Mouse (Mus musculus) retina, embryonic 14.5 days (tissue): ENCODE measurements around the gene Bad.
A peak's percentile ranks its signal among the peaks of the same experiment; 100 is the strongest.

Source experiments
- DNase-seq: peaks from one replicate; pipeline ENCODE4 v3.0.0-alpha.2; 2015; ENCODE audit warnings: low spot score

The Bad gene

GRCm38 (mm10) chr19:6968491-6969271 is 27.0 kb downstream of the Bad start:
- no peak for DNase-seq

DNA sequence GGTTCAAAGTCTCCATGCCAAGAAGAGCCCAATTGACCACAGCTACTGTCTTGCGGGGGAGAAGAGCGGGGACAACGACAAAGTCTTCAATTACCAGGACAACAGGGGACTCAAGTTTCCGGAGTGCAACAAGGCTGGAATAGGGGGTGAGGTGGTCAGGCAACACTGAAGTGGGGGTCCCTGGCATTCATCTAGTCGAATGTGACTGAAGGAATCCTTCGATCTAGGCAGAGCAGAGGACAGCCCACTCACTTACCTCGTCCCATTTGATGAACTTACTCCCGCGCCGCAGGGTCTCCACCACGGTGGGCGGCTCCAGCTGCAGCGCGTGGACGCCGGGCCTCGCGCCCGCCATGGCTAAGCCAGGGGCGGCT is 27.6 kb downstream of the Bad start:
- no peak for DNase-seq

- DNase-seq = peak; percentile 75
Measured at GRCm38 (mm10) chr19:6969665-6970381, 28.2 kb downstream of the Bad start.

DNA sequence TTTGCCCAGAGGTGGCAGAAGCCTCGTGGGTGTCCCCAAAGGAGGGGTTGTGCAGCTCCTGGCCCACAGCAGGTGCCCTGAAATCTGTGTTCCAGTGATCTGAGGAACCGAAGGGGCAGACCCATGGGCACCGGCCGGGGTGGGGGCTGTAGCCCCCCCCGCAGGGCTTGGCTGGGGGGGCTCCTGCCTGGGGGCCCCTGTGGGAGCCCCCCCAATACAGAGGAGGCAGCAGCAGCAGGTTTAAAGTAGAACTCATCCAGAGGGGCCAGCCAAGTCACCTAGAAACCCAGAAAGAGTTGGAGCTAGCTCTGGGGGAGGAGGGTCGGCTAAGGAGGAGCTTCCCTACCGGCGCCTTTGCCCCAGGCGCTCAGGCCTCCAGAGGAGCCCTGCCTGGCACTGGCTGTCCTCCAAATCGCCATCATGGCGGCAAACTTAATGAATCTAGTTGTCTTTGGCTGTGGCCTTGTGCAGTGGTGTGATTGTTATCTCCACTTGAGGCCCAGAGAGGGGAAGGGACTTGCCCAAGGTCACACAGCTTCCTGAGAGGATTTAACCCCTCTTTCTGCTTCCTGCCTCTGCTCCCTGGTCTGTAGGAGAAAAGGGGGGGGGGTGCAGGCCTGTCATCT is 28.9 kb downstream of the Bad start:
- DNase-seq = no peak

- no peak for DNase-seq
Measured at GRCm38 (mm10) chr19:6971644-6972043, 30.0 kb downstream of the Bad start.

DNA sequence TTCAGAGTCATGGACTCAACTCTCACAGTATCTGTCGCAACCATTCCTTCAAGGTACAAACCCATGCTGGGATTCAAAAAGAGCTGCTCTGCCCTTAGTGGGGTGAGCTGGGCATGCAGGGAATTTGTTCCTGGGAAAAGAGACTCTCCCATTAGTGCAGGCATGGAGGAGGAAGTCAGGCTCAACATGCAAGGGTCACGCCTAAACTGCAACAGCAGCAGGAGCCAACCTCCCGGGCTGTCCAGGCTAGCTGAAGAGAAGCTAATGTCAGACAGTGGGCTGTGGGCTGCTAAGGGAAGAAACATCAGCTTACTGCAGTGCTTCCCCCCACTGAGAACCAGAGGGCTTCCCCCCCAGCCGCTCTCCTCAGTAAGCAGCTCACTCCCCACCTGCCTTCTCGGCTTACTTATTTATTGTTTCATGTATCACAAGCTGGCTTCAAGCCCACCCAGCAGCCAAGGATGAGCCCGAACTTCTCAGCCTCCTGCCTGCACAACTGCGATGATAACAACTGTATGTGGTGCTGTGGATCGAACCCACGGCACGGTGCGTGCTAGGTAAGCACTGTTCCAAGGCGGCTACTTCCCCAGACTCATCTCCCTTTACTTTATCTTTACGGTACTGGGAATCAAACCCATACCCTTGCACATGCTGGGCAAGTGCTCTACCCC is 30.7 kb downstream of the Bad start:
- DNase-seq = no peak

DNA sequence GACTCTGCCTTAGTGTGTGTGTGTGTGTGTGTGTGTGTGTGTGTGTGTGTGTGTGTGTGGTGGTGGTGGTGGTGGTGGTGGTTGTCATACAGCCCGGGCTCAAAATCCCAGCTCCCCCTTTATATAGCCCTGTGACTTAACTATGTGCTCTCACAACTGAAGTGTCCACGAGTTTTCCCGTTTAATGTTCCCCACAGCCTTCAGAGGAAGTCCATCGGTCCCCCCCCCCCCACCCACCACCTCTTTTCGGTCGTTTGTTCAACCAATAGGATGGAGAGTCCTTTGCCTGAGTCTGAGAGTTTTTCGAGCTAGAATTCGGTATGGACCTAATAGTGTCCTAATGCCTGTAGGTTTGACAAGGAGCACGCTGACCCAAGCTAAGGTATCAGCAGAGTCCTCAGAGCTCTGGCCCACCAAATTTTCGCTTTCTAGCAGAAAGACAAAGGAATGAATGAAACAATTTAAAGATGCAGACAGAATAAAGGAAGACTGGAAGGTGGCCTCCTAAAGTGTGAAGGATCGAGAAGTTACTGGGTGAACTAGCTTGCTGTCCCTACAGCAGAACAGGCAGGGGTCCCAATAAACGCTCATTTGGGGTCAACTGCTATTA is 32.0 kb downstream of the Bad start:
- DNase-seq = no peak

DNA sequence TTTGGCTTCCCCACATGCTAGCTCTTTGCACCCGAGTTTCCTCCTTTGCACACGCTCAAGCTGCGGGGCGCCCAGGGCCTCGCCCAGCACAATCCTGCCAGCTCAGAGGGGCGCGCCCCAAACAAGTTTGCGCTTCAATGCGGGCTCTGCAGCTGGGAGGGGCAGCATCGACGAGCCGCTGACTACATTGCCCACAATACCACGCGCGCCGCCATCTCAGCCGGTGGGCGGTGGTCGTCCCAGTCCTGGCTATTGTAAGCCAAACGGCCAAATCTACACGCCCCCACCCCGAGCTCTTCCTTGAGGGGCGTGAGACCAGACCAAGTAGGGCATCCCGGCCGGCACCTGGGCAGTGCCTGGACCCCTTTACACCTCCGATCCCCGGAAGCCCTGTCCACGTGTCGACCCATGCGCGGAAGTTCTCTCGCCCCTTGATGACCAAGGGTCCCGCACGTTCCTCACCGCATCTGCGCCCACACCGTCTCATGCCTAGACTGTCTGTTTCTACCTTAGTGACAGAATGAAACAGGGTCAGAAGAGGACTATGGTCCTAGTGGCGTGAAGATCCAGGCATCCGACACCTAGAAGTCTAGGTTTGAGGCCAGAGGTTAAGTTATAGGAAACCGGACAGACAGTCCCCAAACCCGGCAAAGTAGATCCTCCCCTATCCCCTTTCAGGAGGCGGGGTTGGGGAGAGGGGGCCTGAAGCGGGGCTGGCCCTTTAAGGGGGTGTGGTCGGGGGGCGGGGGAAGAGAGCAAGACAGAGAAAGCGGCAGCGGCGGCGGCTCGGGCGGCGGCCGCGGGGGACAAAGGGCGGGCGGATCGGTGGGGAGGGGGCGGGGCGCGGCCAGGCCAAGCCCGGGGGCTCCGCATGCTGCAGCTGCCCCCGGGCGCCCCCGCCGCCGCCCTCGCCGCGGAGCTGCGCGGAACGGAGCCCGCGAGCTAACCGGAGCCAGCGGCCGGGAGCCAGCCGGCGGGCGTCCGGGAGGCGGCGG is 32.8 kb downstream of the Bad start, which contains the start of gene Ppp1r14b:
TSS of gene Ppp1r14b (plus strand) at position 758 of the 995 bp plus-strand sequence.
- DNase-seq = peak; percentile 85

DNA sequence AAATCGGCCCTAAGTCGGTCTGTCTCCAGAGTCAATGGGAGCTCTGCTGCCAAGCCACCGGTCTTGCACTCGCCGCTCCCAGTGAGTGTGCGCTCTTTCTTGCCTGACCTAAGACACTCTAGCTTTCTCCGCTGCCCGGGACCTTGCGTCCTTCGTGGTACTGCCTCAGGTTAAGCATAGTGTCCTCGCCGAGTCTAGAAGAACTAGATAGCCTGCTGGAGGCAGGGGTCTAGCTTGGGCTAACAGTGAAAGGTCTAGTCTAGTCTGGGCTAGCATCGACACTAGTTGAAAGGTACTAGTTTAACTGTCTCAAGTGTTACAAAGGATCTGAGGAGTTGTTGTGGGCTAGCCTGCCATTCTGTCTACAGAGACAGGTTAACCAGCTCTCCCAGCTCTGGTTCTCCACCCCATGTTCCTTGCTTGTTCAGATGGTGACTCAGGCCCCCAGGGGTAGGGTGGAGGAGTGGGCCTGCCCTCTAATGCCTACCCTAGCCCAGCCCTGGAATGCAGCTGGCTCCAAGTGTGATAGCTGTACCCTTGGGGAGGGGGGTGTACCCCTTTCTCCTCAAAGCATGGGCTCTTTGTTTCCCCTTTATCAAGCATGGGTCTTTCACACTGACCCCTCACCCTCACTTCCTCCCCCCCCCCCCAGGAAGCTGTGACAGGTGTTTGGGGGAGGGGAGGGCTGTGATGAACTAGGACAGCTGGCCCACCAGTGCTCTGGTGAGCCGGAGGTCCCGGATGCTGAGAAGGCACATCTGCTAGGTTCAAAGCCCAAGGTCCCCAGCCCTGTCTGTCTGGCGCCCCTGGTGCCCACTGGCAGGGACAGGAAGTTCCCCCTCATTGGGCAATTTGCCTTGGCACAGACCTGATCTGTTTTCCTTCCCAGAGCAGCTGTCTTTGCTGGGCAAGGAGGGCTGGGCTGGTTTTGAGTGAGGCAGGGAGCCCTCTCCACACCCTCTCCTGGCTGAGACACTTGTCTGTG is 34.2 kb downstream of the Bad start, which contains the start of gene Plcb3:
TSS of gene Plcb3 (minus strand) at position 934 of the 985 bp plus-strand sequence.
- DNase-seq = peak; percentile 80

GRCm38 (mm10) chr19:6977759-6978638 is 36.3 kb downstream of the Bad start:
- no peak for DNase-seq

DNA sequence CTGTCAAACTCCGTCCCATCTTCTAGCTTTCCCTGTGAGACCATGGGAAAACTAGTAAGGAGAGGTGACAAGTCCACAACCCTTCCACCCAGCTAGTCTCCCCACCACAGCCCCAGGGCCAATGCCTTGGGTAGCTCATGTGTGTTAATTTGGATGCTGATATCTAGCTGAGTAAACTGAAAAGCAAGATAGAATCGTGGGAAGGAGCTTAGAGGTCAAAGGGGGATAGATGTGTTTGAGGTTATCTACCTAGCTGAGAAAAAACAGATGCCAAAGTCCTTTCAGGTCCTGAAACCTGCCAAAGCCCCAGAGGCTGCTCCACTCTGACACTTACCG is 36.9 kb downstream of the Bad start:
- no peak for DNase-seq

- DNase-seq = no peak
Measured at GRCm38 (mm10) chr19:6979001-6979479, 37.4 kb downstream of the Bad start.

DNA sequence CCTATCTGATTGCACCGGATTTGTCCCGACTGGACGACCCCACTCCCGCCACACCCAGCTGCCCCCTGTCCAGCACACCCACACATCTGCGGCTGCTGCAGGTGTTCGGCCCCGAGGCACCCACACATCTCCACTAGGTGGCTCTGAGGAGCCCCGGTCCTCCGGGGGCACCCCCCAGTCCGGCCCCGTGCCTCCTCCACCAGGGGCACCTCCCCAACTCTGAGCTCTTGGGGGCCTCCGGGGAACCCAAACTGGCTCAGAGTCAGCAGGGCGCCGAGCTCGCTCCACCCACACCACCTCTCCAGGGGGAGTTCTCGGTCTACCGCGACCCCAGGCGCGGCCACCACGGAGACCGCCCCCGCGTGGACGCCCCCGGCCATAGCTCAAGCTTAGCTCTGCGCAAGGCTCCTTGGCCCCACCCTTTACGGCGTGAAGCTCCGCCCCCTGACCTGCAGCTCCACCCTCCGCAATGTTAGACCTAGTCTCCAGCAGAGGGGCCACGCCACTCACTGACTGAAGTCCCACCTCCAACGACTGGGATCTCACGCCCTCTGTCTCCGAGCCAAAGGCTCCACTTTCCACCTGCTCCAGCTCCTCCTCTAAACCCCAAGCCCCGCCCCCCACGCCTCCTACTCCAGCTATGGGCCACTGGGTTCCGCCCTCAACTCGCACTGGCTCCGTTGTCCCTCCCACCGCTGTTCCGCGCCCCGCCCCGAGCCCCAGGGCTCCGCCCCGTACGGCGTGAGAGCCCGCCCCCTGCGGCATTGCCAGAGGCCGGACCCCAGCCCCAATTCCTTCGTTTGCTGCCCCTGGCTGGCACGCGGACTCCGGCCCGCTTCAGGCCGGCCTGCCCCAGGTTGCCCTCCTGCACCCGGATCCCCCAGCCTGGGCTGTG is 38.1 kb downstream of the Bad start:
- DNase-seq = peak; percentile 99

DNA sequence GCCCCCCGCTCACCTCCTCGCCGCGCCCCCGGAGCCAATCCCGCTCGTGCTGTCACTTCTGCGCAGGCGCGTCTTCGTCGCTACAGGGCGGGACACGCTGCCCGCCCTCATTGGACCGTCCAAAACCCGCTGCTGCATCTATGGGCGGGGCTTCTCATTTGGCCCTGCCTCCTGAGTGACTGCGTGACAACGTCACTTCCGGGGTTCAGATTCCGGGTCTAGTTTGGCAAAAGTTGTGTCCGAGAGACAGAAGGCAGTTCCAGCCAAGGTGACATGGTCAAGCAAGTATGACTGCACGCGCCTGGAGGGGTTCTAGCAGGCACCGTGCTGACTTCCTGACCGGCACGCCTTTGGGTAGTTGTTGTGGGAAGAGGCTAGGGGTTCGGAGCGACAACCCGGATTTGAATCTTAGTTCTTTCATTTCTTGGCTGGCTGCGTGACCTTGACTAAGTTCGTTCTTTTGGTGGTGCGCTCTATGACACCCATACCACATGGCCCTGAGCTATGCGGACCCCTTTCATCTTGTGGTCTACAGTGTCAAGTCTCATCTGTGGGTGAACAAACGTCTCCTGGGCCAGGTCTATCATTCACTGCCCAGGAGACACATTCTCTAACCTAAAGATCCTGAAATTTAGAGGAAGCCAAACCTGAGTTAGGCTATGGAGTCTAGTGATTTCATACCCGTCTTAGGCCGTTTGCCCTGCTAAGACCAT is 38.9 kb downstream of the Bad start, which contains the start of gene Fkbp2:
TSS of gene Fkbp2 (minus strand) at position 121 of the 713 bp plus-strand sequence.
- DNase-seq = peak; percentile 99

GRCm38 (mm10) chr19:6981465-6981864 is 39.8 kb downstream of the Bad start:
- DNase-seq = no peak

DNA sequence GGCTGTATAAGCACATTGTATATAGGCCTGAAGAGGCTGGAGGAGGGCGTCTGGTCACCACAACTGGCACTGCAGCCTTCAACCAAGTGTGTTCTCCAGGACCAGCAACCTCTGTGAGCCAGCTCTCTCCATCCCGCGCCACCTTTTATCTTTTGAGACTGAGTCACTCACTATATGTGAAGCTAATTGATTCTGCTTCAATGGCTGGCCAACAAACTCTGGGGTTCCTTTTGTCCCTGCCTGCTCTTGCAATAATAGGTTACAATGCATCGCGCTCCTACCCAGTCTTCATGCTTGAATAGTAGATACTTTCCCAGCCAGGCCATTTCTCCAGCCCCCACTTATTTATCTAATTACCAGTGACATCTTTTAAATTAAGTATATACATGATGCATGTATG is 42.0 kb downstream of the Bad start:
- peak; percentile 63 for DNase-seq

GRCm38 (mm10) chr19:6985300-6985699 is 43.6 kb downstream of the Bad start:
- DNase-seq = no peak
